Comparison of ENCODE assay signal across 17 mouse cellular contexts in the genomic region with DNA sequence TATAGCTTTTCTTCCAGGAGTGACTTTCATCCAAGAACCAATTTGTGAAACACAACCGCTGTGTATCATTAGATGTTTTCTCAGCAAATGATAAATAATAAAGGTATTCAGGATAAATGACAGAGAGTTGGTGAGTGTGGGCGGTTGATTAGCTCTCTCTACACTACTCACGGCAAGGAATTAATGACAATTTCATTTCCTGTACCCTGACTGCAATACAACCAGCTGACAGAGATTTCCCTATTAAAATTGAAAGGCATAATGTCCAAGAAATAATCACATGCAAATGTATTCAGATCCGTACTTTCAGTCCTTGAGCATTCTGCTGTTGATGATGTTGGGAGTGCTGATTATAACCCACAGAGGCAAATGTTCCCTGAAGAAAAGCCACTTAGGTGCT.
"Had no signal": no experiment of that assay in that cellular context is flagged by ENCODE, and none has a peak within 500 bp of the region (broad histone marks: within the 10 kb centered on the region; RNA-seq: fewer than 3 reads in every experiment).

No protein-coding gene starts in this region.

- H3K36me3 ChIP-seq: limb, embryonic 12.5 days; liver, embryonic 13.5 days; lung, embryonic 15.5 days; neural tube, embryonic 12.5 days; stomach, embryonic 15.5 days had no signal

- ATAC-seq: liver, postnatal 0 days had no signal

- H3K27me3 ChIP-seq: limb, embryonic 12.5 days; liver, embryonic 13.5 days; lung, embryonic 15.5 days; megakaryocyte, embryonic 14.5 days; neural tube, embryonic 12.5 days; stomach, embryonic 15.5 days had no signal

- H3K4me1 ChIP-seq: limb, embryonic 12.5 days; liver, embryonic 13.5 days; lung, embryonic 15.5 days; megakaryocyte, embryonic 14.5 days; neural tube, embryonic 12.5 days; stomach, embryonic 15.5 days had no signal

- H3K9ac ChIP-seq: limb, embryonic 12.5 days; liver, embryonic 13.5 days; liver, postnatal 0 days; lung, embryonic 15.5 days; neural tube, embryonic 12.5 days; stomach, embryonic 15.5 days had no signal

- H3K4me2 ChIP-seq: limb, embryonic 12.5 days; liver, embryonic 13.5 days; lung, embryonic 15.5 days; neural tube, embryonic 12.5 days; stomach, embryonic 15.5 days had no signal

- H3K4me3 ChIP-seq: layer of hippocampus, adult 2 months; limb, embryonic 12.5 days; liver, embryonic 13.5 days; lung, embryonic 15.5 days; megakaryocyte, embryonic 14.5 days; neural tube, embryonic 12.5 days; stomach, embryonic 15.5 days had no signal

- H3K27ac ChIP-seq: layer of hippocampus, adult 2 months; limb, embryonic 12.5 days; liver, embryonic 13.5 days; lung, embryonic 15.5 days; macrophage; neural tube, embryonic 12.5 days; stomach, embryonic 15.5 days had no signal

- H3K9me3 ChIP-seq: limb, embryonic 12.5 days; liver, embryonic 13.5 days; lung, embryonic 15.5 days; neural tube, embryonic 12.5 days; stomach, embryonic 15.5 days had no signal

- DNase-seq: kidney, adult 18-20 months; kidney, postnatal 10 days; kidney, postnatal 4 days; liver; liver, embryonic 13.5 days; liver, postnatal 0 days; lung, postnatal 14 days; right cerebral cortex, postnatal 14 days; thymus, adult 2 months; thymus, postnatal 25 days had no signal
